In the genomic region with DNA sequence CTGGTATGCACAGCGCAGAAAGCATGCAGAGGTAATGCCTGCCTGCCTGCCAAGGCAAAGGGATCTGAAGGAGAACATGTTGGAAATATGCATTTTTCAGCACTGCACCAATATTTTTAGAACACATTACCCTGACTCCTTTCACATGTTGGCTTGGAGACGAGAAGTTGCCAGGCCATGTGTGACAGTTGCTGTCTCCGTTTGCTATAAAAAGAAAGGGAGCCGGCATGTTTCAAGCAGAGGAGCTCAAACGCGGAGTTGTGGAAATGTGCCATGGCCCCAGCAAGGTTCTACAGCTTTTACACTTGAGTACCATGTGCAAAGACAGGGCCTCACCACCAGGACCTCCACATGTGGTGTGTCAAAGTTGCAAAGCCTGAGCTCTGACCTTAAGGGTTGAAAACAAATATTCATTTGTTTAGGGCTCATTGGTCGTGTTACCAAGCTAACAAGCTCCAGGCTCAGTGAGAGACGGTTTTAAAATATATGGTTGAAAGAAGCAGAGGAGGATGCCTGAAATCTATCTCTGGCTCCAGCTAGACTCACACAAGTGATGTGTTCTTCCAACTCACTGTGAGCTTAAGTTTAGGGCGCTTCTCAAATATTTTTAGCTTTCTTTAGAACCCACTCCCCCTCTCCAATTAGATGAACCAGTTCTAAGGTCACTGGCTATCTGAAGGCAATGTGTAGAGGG, we compare ENCODE assay signal across 15 mouse cellular contexts.
DNase-seq lines count a peak whose midpoint lies in the region; ATAC-seq lines count a peak whose summit lies in the region.
"Had no signal": no experiment of that assay in that cellular context is flagged by ENCODE, and none has a peak within 500 bp of the region (broad histone marks: within the 10 kb centered on the region; RNA-seq: fewer than 3 reads in every experiment).

No protein-coding gene starts in this region.

- WGBS in forebrain, embryonic 15.5 days, result 68% methylated on average over 9 of the region's 9 CpGs
- WGBS in forebrain, embryonic 13.5 days, result 88% methylated on average over 9 of the region's 9 CpGs
- 90% methylated on average over 9 of the region's 9 CpGs for WGBS in midbrain, embryonic 16.5 days
- WGBS in midbrain, embryonic 13.5 days, result 88% methylated on average over 9 of the region's 9 CpGs
- 78% methylated on average over 9 of the region's 9 CpGs for WGBS in heart, embryonic 12.5 days

- DNase-seq in left cerebral cortex, postnatal 14 days (ENCODE audit: low spot score in 2 of 2), result peak; percentile 54 to 82
- no peak for DNase-seq in thymus, postnatal 4 days
- DNase-seq: gastrocnemius, postnatal 25 days; lung, adult 18-20 months; retina, postnatal 1 day had no signal

- no peak for ATAC-seq in forebrain, embryonic 15.5 days (replicated peaks)
- no peak; the same call in 1 of the 2 replicates for ATAC-seq in forebrain, embryonic 13.5 days
- ATAC-seq in midbrain, embryonic 16.5 days, result no peak
- no peak for ATAC-seq in midbrain, embryonic 13.5 days
- no peak for ATAC-seq in CD4-positive, CD25-positive, alpha-beta regulatory T cell, adult 4 months
- no peak for ATAC-seq in heart, embryonic 12.5 days (ENCODE audit: insufficient number of reproducible peaks, low FRiP score)

- H3K4me1 ChIP-seq in forebrain, embryonic 15.5 days, result peaks cover 49% of the 10 kb centered on the region
- peaks cover 33% of the 10 kb centered on the region for H3K4me1 ChIP-seq in forebrain, embryonic 13.5 days
- peaks cover 25% of the 10 kb centered on the region for H3K4me1 ChIP-seq in midbrain, embryonic 16.5 days (ENCODE audit: control insufficient read depth, insufficient read depth, low read length)
- H3K4me1 ChIP-seq in midbrain, embryonic 13.5 days (replicated peaks), result peaks cover 44% of the 10 kb centered on the region
- peaks cover 8% of the 10 kb centered on the region for H3K4me1 ChIP-seq in heart, embryonic 12.5 days (replicated peaks)
- H3K4me1 ChIP-seq: limb, embryonic 12.5 days; megakaryocyte, embryonic 14.5 days had no signal

- no peaks in the 10 kb centered on the region for H3K27me3 ChIP-seq in forebrain, embryonic 15.5 days
- no peaks in the 10 kb centered on the region for H3K27me3 ChIP-seq in forebrain, embryonic 13.5 days
- H3K27me3 ChIP-seq in midbrain, embryonic 16.5 days (ENCODE audit: control insufficient read depth, insufficient read depth, low read depth, low read length), result no peaks in the 10 kb centered on the region
- H3K27me3 ChIP-seq in midbrain, embryonic 13.5 days, result no peaks in the 10 kb centered on the region
- H3K27me3 ChIP-seq in heart, embryonic 12.5 days (replicated peaks), result no peaks in the 10 kb centered on the region
- H3K27me3 ChIP-seq: kidney, embryonic 15.5 days; limb, embryonic 12.5 days; megakaryocyte, embryonic 14.5 days; neural tube, embryonic 12.5 days had no signal

- no peak overlapping the region for H3K4me2 ChIP-seq in forebrain, embryonic 15.5 days (replicated peaks)
- no peak overlapping the region for H3K4me2 ChIP-seq in forebrain, embryonic 13.5 days
- H3K4me2 ChIP-seq in midbrain, embryonic 16.5 days (ENCODE audit: low read length), result no peak overlapping the region
- H3K4me2 ChIP-seq in midbrain, embryonic 13.5 days (replicated peaks), result no peak overlapping the region
- no peak overlapping the region for H3K4me2 ChIP-seq in heart, embryonic 12.5 days
- H3K4me2 ChIP-seq: kidney, embryonic 15.5 days; limb, embryonic 12.5 days; neural tube, embryonic 12.5 days had no signal

- no peaks in the 10 kb centered on the region for H3K9me3 ChIP-seq in forebrain, embryonic 15.5 days
- H3K9me3 ChIP-seq in forebrain, embryonic 13.5 days (replicated peaks), result no peaks in the 10 kb centered on the region
- H3K9me3 ChIP-seq in midbrain, embryonic 16.5 days (replicated peaks; ENCODE audit: control insufficient read depth, low read length, poor library complexity, severe bottlenecking), result no peaks in the 10 kb centered on the region
- H3K9me3 ChIP-seq in midbrain, embryonic 13.5 days, result no peaks in the 10 kb centered on the region
- H3K9me3 ChIP-seq in heart, embryonic 12.5 days (replicated peaks), result no peaks in the 10 kb centered on the region; the same call in 1 of the 2 replicates
- H3K9me3 ChIP-seq: kidney, embryonic 15.5 days; limb, embryonic 12.5 days; neural tube, embryonic 12.5 days had no signal

- intact Hi-C loops in left cerebral cortex, postnatal 14 days (cut with DNase I), result loop anchor here (5.0 to 10.0 kb wide), 3 partner anchors 178 to 816 kb away; partner anchors contain the start of gene Ncam1

- H3K9ac ChIP-seq in forebrain, embryonic 15.5 days (replicated peaks), result no peak overlapping the region
- H3K9ac ChIP-seq in forebrain, embryonic 13.5 days, result no peak overlapping the region
- H3K9ac ChIP-seq in midbrain, embryonic 16.5 days (ENCODE audit: low read depth, low read length), result no peak overlapping the region
- no peak overlapping the region for H3K9ac ChIP-seq in midbrain, embryonic 13.5 days (replicated peaks)
- H3K9ac ChIP-seq in heart, embryonic 12.5 days, result no peak overlapping the region
- H3K9ac ChIP-seq: kidney, embryonic 15.5 days; limb, embryonic 12.5 days; neural tube, embryonic 12.5 days had no signal

- H3K4me3 ChIP-seq in forebrain, embryonic 15.5 days, result no peak overlapping the region
- no peak overlapping the region for H3K4me3 ChIP-seq in forebrain, embryonic 13.5 days
- H3K4me3 ChIP-seq in midbrain, embryonic 16.5 days (ENCODE audit: low read depth, low read length), result no peak overlapping the region
- no peak overlapping the region for H3K4me3 ChIP-seq in midbrain, embryonic 13.5 days (replicated peaks)
- H3K4me3 ChIP-seq in heart, embryonic 12.5 days, result no peak overlapping the region
- H3K4me3 ChIP-seq: kidney, embryonic 15.5 days; limb, embryonic 12.5 days; megakaryocyte, embryonic 14.5 days; neural tube, embryonic 12.5 days had no signal

- no peaks in the 10 kb centered on the region for H3K36me3 ChIP-seq in forebrain, embryonic 15.5 days
- H3K36me3 ChIP-seq in forebrain, embryonic 13.5 days (ENCODE audit: poor library complexity, severe bottlenecking), result 0 out of 2 replicates have a peak, but pooled peaks cover 2% of the 10 kb centered on the region
- no peaks in the 10 kb centered on the region for H3K36me3 ChIP-seq in midbrain, embryonic 16.5 days (ENCODE audit: control insufficient read depth, insufficient read depth, low read length)
- H3K36me3 ChIP-seq in midbrain, embryonic 13.5 days, result peaks cover 6% of the 10 kb centered on the region; the same call in 1 of the 2 replicates
- no peaks in the 10 kb centered on the region for H3K36me3 ChIP-seq in heart, embryonic 12.5 days
- H3K36me3 ChIP-seq: limb, embryonic 12.5 days had no signal

- H3K27ac ChIP-seq in forebrain, embryonic 15.5 days (replicated peaks), result peak overlapping the region; percentile 67
- H3K27ac ChIP-seq in forebrain, embryonic 13.5 days, result no peak overlapping the region
- 0 out of 2 replicates have a peak overlapping the region, but pooled peaks have one; percentile 25 for H3K27ac ChIP-seq in midbrain, embryonic 16.5 days (ENCODE audit: low read length)
- H3K27ac ChIP-seq in midbrain, embryonic 13.5 days, result no peak overlapping the region
- H3K27ac ChIP-seq in heart, embryonic 12.5 days (ENCODE audit: poor library complexity, severe bottlenecking), result no peak overlapping the region
- H3K27ac ChIP-seq: kidney, embryonic 15.5 days; limb, embryonic 12.5 days; neural tube, embryonic 12.5 days had no signal

Comparison
In these comparisons a context has a peak if more than half of its experiments do, and no peak if none do; other contexts are left out.
1. H3K27ac ChIP-seq: peak in forebrain, embryonic 15.5 days (single experiment) and midbrain, embryonic 16.5 days (single experiment); none in forebrain, embryonic 13.5 days (single experiment), midbrain, embryonic 13.5 days (single experiment) and heart, embryonic 12.5 days (single experiment).